Mouse (Mus musculus): ENCODE data around the gene Olfr1058. TPM values are rescaled to one million over a fixed set of nuclear protein-coding genes. Genes with fewer than 3 reads are reported as not detected.

The Olfr1058 gene
- polyA plus RNA-seq, 1 experiment from 2014 or later, result not detected

GRCm38 (mm10) chr2:86350184-86350583 lies 38.2 kb downstream of the Olfr1058 start, which contains the start of gene Olfr1055:
Gene Olfr1055, minus strand, starts transcription at chr2:86350284.
- WGBS (ENCODE audit: insufficient replicate concordance), result 83% methylated on average over 5 of the region's 5 CpGs
- no peak for ATAC-seq (replicated peaks; ENCODE audit: insufficient number of reproducible peaks, low FRiP score, low TSS enrichment)
- Histone ChIP-seq H3K9me3 (replicated peaks; ENCODE audit: control insufficient read depth, low read length) (no peaks in the 10 kb centered on the region), H3K4me1 (ENCODE audit: control insufficient read depth, insufficient read depth, low read length) (no peaks in the 10 kb centered on the region), H3K4me3 (ENCODE audit: low read depth, low read length) (no peak within 1 kb of the TSS), H3K4me2 (no peak within 1 kb of the TSS), H3K27me3 (ENCODE audit: control insufficient read depth, insufficient read depth, low read length) (no peaks in the 10 kb centered on the region), H3K9ac (ENCODE audit: low read depth, low read length) (no peak within 1 kb of the TSS), H3K36me3 (ENCODE audit: control insufficient read depth, insufficient read depth, low read length) (no peaks in the 10 kb centered on the region), H3K27ac (ENCODE audit: low read depth, low read length) (no peak within 1 kb of the TSS)

- no peaks in the 10 kb centered on the region for H3K9me3 ChIP-seq (replicated peaks; ENCODE audit: control insufficient read depth, low read length)
- H3K4me1 ChIP-seq (ENCODE audit: control insufficient read depth, insufficient read depth, low read length), result no peaks in the 10 kb centered on the region
- ATAC-seq (replicated peaks; ENCODE audit: insufficient number of reproducible peaks, low FRiP score, low TSS enrichment), result no peak
- no peak within 1 kb of the TSS for H3K9ac ChIP-seq (ENCODE audit: low read depth, low read length)
- WGBS (ENCODE audit: insufficient replicate concordance), result 86% methylated on average over 3 of the region's 3 CpGs
- no peaks in the 10 kb centered on the region for H3K36me3 ChIP-seq (ENCODE audit: control insufficient read depth, insufficient read depth, low read length)
- H3K27ac ChIP-seq (ENCODE audit: low read depth, low read length), result no peak within 1 kb of the TSS
- H3K4me2 ChIP-seq, result no peak within 1 kb of the TSS
- no peak within 1 kb of the TSS for H3K4me3 ChIP-seq (ENCODE audit: low read depth, low read length)
- H3K27me3 ChIP-seq (ENCODE audit: control insufficient read depth, insufficient read depth, low read length), result no peaks in the 10 kb centered on the region
Observed at GRCm38 (mm10) chr2:86335333-86335732, 53.0 kb downstream of the Olfr1058 start, which contains the start of gene Olfr1054. Gene Olfr1054, minus strand, starts transcription at chr2:86335433.

Other genes with a start within 250 kb of the Olfr1058 start
- not detected in 2 replicates for gene Olfr1040, start 241.8 kb downstream of the Olfr1058 start, polyA plus RNA-seq (2014; fragmentation: Nextera tagmentation; extraction: Ambion mirVana)
- not detected in 2 replicates for gene Olfr1042, start 226.7 kb downstream of the Olfr1058 start, polyA plus RNA-seq (2014; fragmentation: Nextera tagmentation; extraction: Ambion mirVana)
- gene Olfr1043, start 221.0 kb downstream of the Olfr1058 start, polyA plus RNA-seq (2014; fragmentation: Nextera tagmentation; extraction: Ambion mirVana), result not detected in 2 replicates
- not detected in 2 replicates for gene Olfr1044, start 210.7 kb downstream of the Olfr1058 start, polyA plus RNA-seq (2014; fragmentation: Nextera tagmentation; extraction: Ambion mirVana)
- gene Olfr52, start 202.9 kb downstream of the Olfr1058 start, polyA plus RNA-seq (2014; fragmentation: Nextera tagmentation; extraction: Ambion mirVana), result not detected in 2 replicates
- not detected in 2 replicates for gene Olfr1045, start 185.6 kb downstream of the Olfr1058 start, polyA plus RNA-seq (2014; fragmentation: Nextera tagmentation; extraction: Ambion mirVana)
- not detected in 2 replicates for gene Olfr1046, start 169.2 kb downstream of the Olfr1058 start, polyA plus RNA-seq (2014; fragmentation: Nextera tagmentation; extraction: Ambion mirVana)
- not detected in 2 replicates for gene Olfr1047, start 157.2 kb downstream of the Olfr1058 start, polyA plus RNA-seq (2014; fragmentation: Nextera tagmentation; extraction: Ambion mirVana)
- gene Olfr1048, start 148.3 kb downstream of the Olfr1058 start, polyA plus RNA-seq (2014; fragmentation: Nextera tagmentation; extraction: Ambion mirVana), result not detected in 2 replicates
- not detected in 2 replicates for gene Olfr1049, start 130.2 kb downstream of the Olfr1058 start, polyA plus RNA-seq (2014; fragmentation: Nextera tagmentation; extraction: Ambion mirVana)
- not detected in 2 replicates for gene Olfr1051, start 109.5 kb downstream of the Olfr1058 start, polyA plus RNA-seq (2014; fragmentation: Nextera tagmentation; extraction: Ambion mirVana)
- gene Olfr1052, start 96.1 kb downstream of the Olfr1058 start, polyA plus RNA-seq (2014; fragmentation: Nextera tagmentation; extraction: Ambion mirVana), result not detected in 2 replicates
- not detected in 2 replicates for gene Olfr1053, start 73.3 kb downstream of the Olfr1058 start, polyA plus RNA-seq (2014; fragmentation: Nextera tagmentation; extraction: Ambion mirVana)
- not detected in 2 replicates for gene Olfr1054, start 53.1 kb downstream of the Olfr1058 start, polyA plus RNA-seq (2014; fragmentation: Nextera tagmentation; extraction: Ambion mirVana)
- gene Olfr1055, start 38.3 kb downstream of the Olfr1058 start, polyA plus RNA-seq (2014; fragmentation: Nextera tagmentation; extraction: Ambion mirVana), result not detected in 2 replicates
- not detected in 2 replicates for gene Olfr1056, start 26.1 kb downstream of the Olfr1058 start, polyA plus RNA-seq (2014; fragmentation: Nextera tagmentation; extraction: Ambion mirVana)
- gene Olfr1057, start 10.2 kb downstream of the Olfr1058 start, polyA plus RNA-seq (2014; fragmentation: Nextera tagmentation; extraction: Ambion mirVana), result not detected in 2 replicates
- not detected in 2 replicates for gene Olfr1061, start 25.5 kb upstream of the Olfr1058 start, polyA plus RNA-seq (2014; fragmentation: Nextera tagmentation; extraction: Ambion mirVana)
- gene Olfr1062, start 38.2 kb upstream of the Olfr1058 start, polyA plus RNA-seq (2014; fragmentation: Nextera tagmentation; extraction: Ambion mirVana), result not detected in 2 replicates
- not detected in 2 replicates for gene Olfr1065, start 62.0 kb upstream of the Olfr1058 start, polyA plus RNA-seq (2014; fragmentation: Nextera tagmentation; extraction: Ambion mirVana)
- gene Olfr1066, start 67.7 kb upstream of the Olfr1058 start, polyA plus RNA-seq (2014; fragmentation: Nextera tagmentation; extraction: Ambion mirVana), result not detected in 2 replicates
- gene Olfr228, start 98.8 kb upstream of the Olfr1058 start, polyA plus RNA-seq (2014; fragmentation: Nextera tagmentation; extraction: Ambion mirVana), result not detected in 2 replicates
- gene Olfr1076, start 119.9 kb upstream of the Olfr1058 start, polyA plus RNA-seq (2014; fragmentation: Nextera tagmentation; extraction: Ambion mirVana), result not detected in 2 replicates
- not detected in 2 replicates for gene Olfr1079, start 153.9 kb upstream of the Olfr1058 start, polyA plus RNA-seq (2014; fragmentation: Nextera tagmentation; extraction: Ambion mirVana)
- gene Olfr1080, start 169.7 kb upstream of the Olfr1058 start, polyA plus RNA-seq (2014; fragmentation: Nextera tagmentation; extraction: Ambion mirVana), result not detected in 2 replicates
- not detected in 2 replicates for gene Olfr1082, start 210.4 kb upstream of the Olfr1058 start, polyA plus RNA-seq (2014; fragmentation: Nextera tagmentation; extraction: Ambion mirVana)

Measured in heart, embryonic 11.5 days (tissue).